Mouse (Mus musculus) CH12.LX (cell line): ENCODE measurements around the gene Ric8a. TPM values are rescaled to one million over a fixed set of nuclear protein-coding genes. Genes with fewer than 3 reads are reported as not detected.

Source experiments
- DNase-seq: peaks from one replicate; pipeline ENCODE4 v3.0.0-alpha.2; 2013; ENCODE audit errors: extremely low read depth
- H3K27ac ChIP-seq: 2 replicates; pipeline ENCODE4 v1.5.1; 2012; ENCODE audit warnings: low read depth, mild to moderate bottlenecking, control low read depth, moderate library complexity; ENCODE audit not compliant: insufficient read depth
- H3K27me3 ChIP-seq: replicated peaks from 2 replicates; pipeline ENCODE3; 2012; ENCODE audit warnings: inconsistent platforms
- H3K36me3 ChIP-seq, 2 experiments: replicated peaks in 1 of 2; 2 replicates each; pipeline versions ENCODE3 to v1.6.1; 2012; ENCODE audit warnings: inconsistent platforms in 1 of 2, low read length in 1 of 2, mild to moderate bottlenecking in 1 of 2, mixed read lengths in 1 of 2, moderate library complexity in 1 of 2; ENCODE audit not compliant: control insufficient read depth in 1 of 2, insufficient read depth in 1 of 2
- H3K4me1 ChIP-seq, 2 experiments: 2 replicates each; pipeline ENCODE4 v1.6.1; 2012; ENCODE audit warnings: inconsistent platforms in 1 of 2, moderate library complexity in 1 of 2; ENCODE audit not compliant: insufficient read depth in 2 of 2, control insufficient read depth in 1 of 2
- H3K4me2 ChIP-seq: 2 replicates; pipeline ENCODE4 v1.6.1; 2012; ENCODE audit warnings: low read depth, mild to moderate bottlenecking, control low read depth; ENCODE audit not compliant: poor library complexity, insufficient read depth, severe bottlenecking
- H3K4me3 ChIP-seq, 3 experiments: fragments of 150-350 bp in 1 of 3; sonication (generic) in 1 of 3; replicated peaks in 1 of 3; 2 replicates each; pipeline versions ENCODE3 to v1.5.1; 2011 to 2012; ENCODE audit warnings: low read depth in 2 of 3, low read length in 2 of 3, mild to moderate bottlenecking in 2 of 3, moderate library complexity in 2 of 3, control low read depth in 1 of 3, improper control_type of control experiment in 1 of 3, inconsistent platforms in 1 of 3, mixed read lengths in 1 of 3; ENCODE audit not compliant: poor library complexity in 1 of 3
- H3K79me2 ChIP-seq: replicated peaks from 2 replicates; pipeline ENCODE4 v1.6.1; 2012; ENCODE audit warnings: mild to moderate bottlenecking, moderate library complexity; ENCODE audit not compliant: control insufficient read depth, poor library complexity, insufficient read depth, severe bottlenecking; ENCODE audit errors: extremely low read depth
- H3K9ac ChIP-seq: 2 replicates; pipeline ENCODE4 v1.6.1; 2012; ENCODE audit warnings: low read depth, mild to moderate bottlenecking, control low read depth, moderate library complexity; ENCODE audit not compliant: insufficient read depth
- H3K9me3 ChIP-seq: replicated peaks from 2 replicates; pipeline ENCODE3; 2012; ENCODE audit warnings: low read length, inconsistent platforms, mixed read lengths
- BHLHE40 ChIP-seq: IDR thresholded peaks from 2 replicates; pipeline ENCODE4 v1.6.1; 2011; ENCODE audit warnings: mild to moderate bottlenecking, low read depth, low read length, improper control_type of control experiment
- CHD1 ChIP-seq: IDR thresholded peaks from 2 replicates; pipeline ENCODE4 v1.6.1; 2012; ENCODE audit warnings: low read depth, low read length, improper control_type of control experiment, inconsistent platforms
- CTCF ChIP-seq, 2 experiments: IDR thresholded peaks in 1 of 2; conservative IDR thresholded peaks in 1 of 2; 2 replicates each; pipeline ENCODE4 v1.5.1; 2011 to 2012; ENCODE audit warnings: low read depth in 2 of 2, low read length in 2 of 2, improper control_type of control experiment in 1 of 2, inconsistent platforms in 1 of 2, mild to moderate bottlenecking in 1 of 2, moderate library complexity in 1 of 2
- E2F4 ChIP-seq: IDR thresholded peaks from 2 replicates; pipeline ENCODE4 v1.6.1; 2011; ENCODE audit warnings: low read depth, low read length, improper control_type of control experiment; ENCODE audit not compliant: insufficient replicate concordance
- ELF1 ChIP-seq: IDR thresholded peaks from 2 replicates; pipeline ENCODE4 v1.6.1; 2014; ENCODE audit warnings: low read depth, mild to moderate bottlenecking, inconsistent platforms, low read length, improper control_type of control experiment
- ETS1 ChIP-seq: conservative IDR thresholded peaks from 2 replicates; pipeline ENCODE4 v1.6.1; 2012; ENCODE audit warnings: low read depth, mild to moderate bottlenecking, inconsistent platforms, low read length, improper control_type of control experiment, moderate library complexity
- GABPA ChIP-seq: IDR thresholded peaks from 2 replicates; pipeline ENCODE4 v1.6.1; 2012; ENCODE audit warnings: low read depth, low read length, improper control_type of control experiment, inconsistent platforms; ENCODE audit not compliant: insufficient replicate concordance
- JUND ChIP-seq: conservative IDR thresholded peaks from 2 replicates; pipeline ENCODE4 v1.6.1; 2011; ENCODE audit warnings: low read depth, low read length, improper control_type of control experiment
- KAT2A ChIP-seq: IDR thresholded peaks from 2 replicates; pipeline ENCODE4 v1.6.1; 2012; ENCODE audit warnings: low read length, improper control_type of control experiment, inconsistent platforms; ENCODE audit not compliant: insufficient replicate concordance
- MAX ChIP-seq: IDR thresholded peaks from 2 replicates; pipeline ENCODE4 v1.6.1; 2011; ENCODE audit warnings: low read length, improper control_type of control experiment
- MXI1 ChIP-seq: IDR thresholded peaks from 2 replicates; pipeline ENCODE4 v1.6.1; 2011; ENCODE audit warnings: mild to moderate bottlenecking, low read depth, low read length, improper control_type of control experiment
- MYC ChIP-seq: IDR thresholded peaks from 2 replicates; pipeline ENCODE4 v1.6.1; 2011; ENCODE audit warnings: low read depth, mild to moderate bottlenecking, improper control_type of control experiment, low read length
- NELFE ChIP-seq: IDR thresholded peaks from 2 replicates; pipeline ENCODE4 v1.6.1; 2011; ENCODE audit warnings: low read depth, low read length, improper control_type of control experiment
- PAX5 ChIP-seq: IDR thresholded peaks from 2 replicates; pipeline ENCODE4 v1.6.1; 2012; ENCODE audit warnings: low read length, inconsistent platforms, mixed read lengths
- SIN3A ChIP-seq: IDR thresholded peaks from 2 replicates; pipeline ENCODE4 v1.6.1; 2012; ENCODE audit warnings: low read length, improper control_type of control experiment, inconsistent platforms
- SMC3 ChIP-seq: IDR thresholded peaks from 2 replicates; pipeline ENCODE4 v1.6.1; 2011; ENCODE audit warnings: low read depth, low read length, improper control_type of control experiment
- TBP ChIP-seq: conservative IDR thresholded peaks from 2 replicates; pipeline ENCODE4 v1.6.1; 2011; ENCODE audit warnings: low read depth, low read length, improper control_type of control experiment
- USF2 ChIP-seq: conservative IDR thresholded peaks from 2 replicates; pipeline ENCODE4 v1.6.1; 2011; ENCODE audit warnings: low read depth, low read length, improper control_type of control experiment
- ZNF384 ChIP-seq: IDR thresholded peaks from 2 replicates; pipeline ENCODE4 v1.6.1; 2012; ENCODE audit warnings: low read depth, low read length, improper control_type of control experiment, inconsistent platforms
- dilution Hi-C: fragments of 300-500 bp; cut with MboI; formaldehyde crosslinking; loops from 2 replicates; pipeline ENCODE4 v1.14.3; 2020; ENCODE audit warnings: low sequenced_read_pairs; ENCODE audit not compliant: extremely low pct_unique_long_range_greater_than_20kb, extremely low pct_ligation_motif_present
- in situ Hi-C: fragments of 300-500 bp; cut with MboI; formaldehyde crosslinking; loops from 3 replicates; pipeline ENCODE4 v1.14.3; 2019; ENCODE audit warnings: low sequenced_read_pairs, low pct_ligation_motif_present, low pct_unique_long_range_greater_than_20kb, mixed read lengths
- polyA plus RNA-seq: library from polyadenylated mRNA; unstranded; fragments of >175 nt; gene quantifications from 2 replicates; pipeline ENCODE4 v1.2.1, GENCODE M21; 2012; ENCODE audit warnings: low read depth; ENCODE audit not compliant: insufficient read length
- total RNA-seq, 2 experiments: library from RNA; depleted of rRNA; stranded (reverse); fragments of 300-350 nt in 1 of 2; fragments of >200 nt in 1 of 2; gene quantifications; 2 replicates each; pipeline ENCODE4 v1.2.3; 2012 to 2014

The Ric8a gene
- total and polyA plus RNA-seq, 3 experiments: 54.2 to 80.9 (median 61.9) TPM

- no peak overlapping the region for H3K4me2 ChIP-seq
- H3K4me3 ChIP-seq: no peak overlapping the region
Measured at GRCm38 (mm10) chr7:140853386-140853785, 3.4 kb upstream of the Ric8a start.

GRCm38 (mm10) chr7:140854483-140854882 lies 2.3 kb upstream of the Ric8a start:
- in situ Hi-C loops: no loop called here
- dilution Hi-C loops: no loop called here
- peaks cover 16 to 26% of the 10 kb centered on the region in 2 experiments for H3K4me1 ChIP-seq
- DNase-seq: no peak
- no peak overlapping the region for H3K9ac ChIP-seq
- H3K27ac ChIP-seq: no peak overlapping the region
- H3K9me3 ChIP-seq: no peaks in the 10 kb centered on the region
- H3K4me3 ChIP-seq: no peak overlapping the region
- H3K36me3 ChIP-seq: peaks cover 44 to 60% of the 10 kb centered on the region in 2 experiments
- H3K27me3 ChIP-seq: no peaks in the 10 kb centered on the region
- no peak overlapping the region for H3K4me2 ChIP-seq
- H3K79me2 ChIP-seq: peaks cover 28% of the 10 kb centered on the region
- TF ChIP-seq PAX5: no peak
- no peak for TF ChIP-seq MXI1
- no peak for TF ChIP-seq KAT2A
- no peak for TF ChIP-seq USF2
- TF ChIP-seq ETS1: no peak
- no peak for TF ChIP-seq BHLHE40
- no peak for TF ChIP-seq JUND
- no peak for TF ChIP-seq MAX
- TF ChIP-seq MYC: no peak
- TF ChIP-seq ELF1: no peak

More at GRCm38 (mm10) chr7:140853386-140853785, 3.4 kb upstream of the Ric8a start:
- peaks cover 19% of the 10 kb centered on the region for H3K79me2 ChIP-seq
- no peaks in the 10 kb centered on the region for H3K27me3 ChIP-seq
- H3K9me3 ChIP-seq: no peaks in the 10 kb centered on the region
- H3K4me1 ChIP-seq: peaks cover 5 to 15% of the 10 kb centered on the region in 2 experiments
- no peak overlapping the region for H3K9ac ChIP-seq
- in situ Hi-C loops: no loop called here
- peaks cover 34 to 49% of the 10 kb centered on the region in 2 experiments for H3K36me3 ChIP-seq
- dilution Hi-C loops: no loop called here
- no peak overlapping the region for H3K27ac ChIP-seq
- no peak for TF ChIP-seq PAX5
- no peak for TF ChIP-seq SMC3
- TF ChIP-seq TBP: no peak
- no peak for TF ChIP-seq CTCF (conservative IDR thresholded peaks at IDR 0.05 in 1 of 2, IDR thresholded peaks at IDR 0.05 in 1 of 2; ENCODE audit: low read depth in 2 of 2, low read length in 2 of 2)
- TF ChIP-seq ZNF384: no peak
- TF ChIP-seq E2F4: no peak
- no peak for TF ChIP-seq GABPA
- no peak for TF ChIP-seq CHD1
- no peak for TF ChIP-seq NELFE
- TF ChIP-seq JUND: no peak
- TF ChIP-seq SIN3A: no peak
- no peak for TF ChIP-seq USF2
- DNase-seq: no peak
